ENCODE assay signal across 15 mouse cellular contexts in the genomic region with DNA sequence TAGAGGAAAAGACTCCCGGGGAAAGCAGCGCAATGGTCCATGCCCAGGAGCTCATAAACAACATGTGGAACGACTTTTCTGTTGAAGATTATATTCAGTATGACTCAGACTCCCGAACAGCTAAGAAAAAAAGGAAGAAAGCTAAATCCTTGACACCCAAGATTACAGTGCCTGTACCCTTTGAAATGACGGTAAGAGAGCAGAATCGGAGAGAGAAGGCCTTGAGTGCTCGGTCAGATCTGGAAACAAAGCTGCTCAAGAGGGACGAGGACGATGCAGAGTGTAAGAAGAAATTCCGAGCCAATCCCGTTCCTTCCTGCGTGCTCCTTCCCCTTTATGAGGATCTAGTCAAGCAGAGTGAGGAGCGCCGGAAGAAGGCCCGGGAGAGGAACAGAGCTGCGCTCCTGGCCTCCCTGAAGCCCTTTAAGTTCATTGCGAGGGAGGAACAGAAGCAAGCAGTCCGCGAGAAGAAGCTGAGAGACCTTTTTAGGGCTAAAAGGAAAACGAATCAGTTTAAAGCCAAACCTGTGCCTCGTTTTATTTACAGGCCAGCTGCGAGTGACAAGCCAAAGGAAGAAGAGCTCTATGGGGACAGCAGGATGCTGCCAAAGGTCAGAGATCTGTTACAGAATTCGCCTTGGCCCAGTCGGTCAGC. TPM values are rescaled to one million over a fixed set of nuclear protein-coding genes. Genes with fewer than 3 reads are reported as not detected.
A peak's percentile ranks its signal among the peaks of the same experiment; 100 is the strongest.
DNase-seq lines count a peak whose midpoint lies in the region; TF ChIP-seq lines count a peak whose summit lies in the region.
"Had no signal": no experiment of that assay in that cellular context is flagged by ENCODE, and none has a peak within 500 bp of the region (broad histone marks: within the 10 kb centered on the region; RNA-seq: fewer than 3 reads in every experiment).

No protein-coding gene starts in this region.

- peak; percentile 26 for DNase-seq in gastrocnemius, adult 2 months
- DNase-seq in gastrocnemius, postnatal 14 days = no peak
- DNase-seq in kidney, postnatal 10 days = peak; percentile 10
- no peak for DNase-seq in kidney, adult 9 months
- DNase-seq in R1 (ENCODE audit: low read depth, low spot score) = peak; percentile 53
- peak; percentile 34 to 39 for DNase-seq in adrenal gland, postnatal 36 days
- no peak for DNase-seq in frontal cortex, postnatal 14 days (ENCODE audit: low spot score in 2 of 2)
- DNase-seq in left cerebral cortex, postnatal 4 days = no peak
- DNase-seq: cerebellum, adult 9-10 months; kidney, postnatal 14 days; thymus, postnatal 25 days had no signal

- no peak for TF ChIP-seq CTCF in gastrocnemius, adult 2 months (IDR thresholded peaks at IDR 0.05)

- peak overlapping the region; percentile 64 for H3K27ac ChIP-seq in gastrocnemius, adult 2 months
- H3K27ac ChIP-seq: forebrain, embryonic 13.5 days; hindbrain, embryonic 15.5 days; liver, embryonic 15.5 days; midbrain, embryonic 15.5 days had no signal

- peak overlapping the region; percentile 43 for H3K4me3 ChIP-seq in gastrocnemius, adult 2 months
- H3K4me3 ChIP-seq: forebrain, embryonic 13.5 days; hindbrain, embryonic 15.5 days; liver, embryonic 15.5 days; midbrain, embryonic 15.5 days had no signal

- intact Hi-C loops in gastrocnemius, adult 2 months (cut with DNase I) = no loop called here
- intact Hi-C loops in gastrocnemius, postnatal 14 days (cut with DNase I; ENCODE audit: low total_unique reads) = no loop called here
- intact Hi-C loops in left cerebral cortex, postnatal 4 days (cut with DNase I) = no loop called here

RNA-seq across cellular contexts. Expression of a gene that starts 12.9 kb away (rescaled TPM):
- total RNA-seq in gastrocnemius, adult 2 months (2021) = 1 to 10 TPM; 1.9 to 3.0 TPM
- 1 to 10 TPM; 1.7 TPM for total RNA-seq in gastrocnemius, postnatal 14 days (2021)
- total RNA-seq in adrenal gland, postnatal 36 days (2021) = 10 to 100 TPM; 20.4 to 34.5 TPM
- total RNA-seq in left cerebral cortex, postnatal 4 days (2021) = 1 to 10 TPM; 3.9 to 4.3 TPM

RNA-seq across cellular contexts. Expression of a gene that starts 29.9 kb away (rescaled TPM):
- total RNA-seq in gastrocnemius, adult 2 months (2021) = 100 to 1,000 TPM in 1 of 2 experiments, 10 to 100 TPM in 1; 99.6 to 110 TPM
- 100 to 1,000 TPM in 1 of 2 experiments, 10 to 100 TPM in 1; 93.9 to 104 TPM for total RNA-seq in gastrocnemius, postnatal 14 days (2021)
- total RNA-seq in adrenal gland, postnatal 36 days (2021) = 100 to 1,000 TPM; 186 to 249 TPM
- total RNA-seq in left cerebral cortex, postnatal 4 days (2021) = 100 to 1,000 TPM; 194 to 197 TPM

RNA-seq across cellular contexts. Expression of a gene that starts 38.1 kb away (rescaled TPM):
- 100 to 1,000 TPM in 1 of 2 experiments, 10 to 100 TPM in 1; 89.3 to 105 TPM for total RNA-seq in gastrocnemius, adult 2 months (2021)
- total RNA-seq in gastrocnemius, postnatal 14 days (2021) = 100 to 1,000 TPM; 117 to 122 TPM
- 100 to 1,000 TPM; 103 to 121 TPM for total RNA-seq in adrenal gland, postnatal 36 days (2021)
- total RNA-seq in left cerebral cortex, postnatal 4 days (2021) = 10 to 100 TPM; 60.6 to 68.7 TPM

RNA-seq across cellular contexts. Expression of a gene that starts 38.4 kb away (rescaled TPM):
- 1 to 10 TPM; 1.8 to 2.1 TPM for total RNA-seq in gastrocnemius, adult 2 months (2021)
- 1 to 10 TPM; 3.2 to 3.6 TPM for total RNA-seq in gastrocnemius, postnatal 14 days (2021)
- total RNA-seq in adrenal gland, postnatal 36 days (2021) = 10 to 100 TPM; 28.5 to 55.4 TPM
- total RNA-seq in left cerebral cortex, postnatal 4 days (2021) = 1 to 10 TPM; 2.2 to 2.9 TPM

RNA-seq across cellular contexts. Expression of a gene that starts 48.4 kb away (rescaled TPM):
- 10 to 100 TPM; 20.7 to 20.9 TPM for total RNA-seq in gastrocnemius, adult 2 months (2021)
- total RNA-seq in gastrocnemius, postnatal 14 days (2021) = 10 to 100 TPM in 1 of 2 experiments, 1 to 10 TPM in 1; 8.8 to 10.5 TPM
- total RNA-seq in adrenal gland, postnatal 36 days (2021) = 10 to 100 TPM; 38.9 to 41.9 TPM
- 10 to 100 TPM; 28.8 to 33.1 TPM for total RNA-seq in left cerebral cortex, postnatal 4 days (2021)

Comparison
In these comparisons a context has a peak if more than half of its experiments do, and no peak if none do; other contexts are left out.
1. DNase-seq: peak in gastrocnemius, adult 2 months (single experiment), kidney, postnatal 10 days (single experiment), R1 (single experiment) and adrenal gland, postnatal 36 days (2 of 2); none in gastrocnemius, postnatal 14 days (single experiment), kidney, adult 9 months (single experiment), frontal cortex, postnatal 14 days (0 of 2) and left cerebral cortex, postnatal 4 days (single experiment).
2. RNA of a gene that starts 12.9 kb away (total RNA-seq): 20.4 to 34.5 TPM in adrenal gland, postnatal 36 days; 3.9 to 4.3 TPM in left cerebral cortex, postnatal 4 days, 1.9 to 3.0 TPM in gastrocnemius, adult 2 months and 1.7 TPM in gastrocnemius, postnatal 14 days; every median in the first group is over 4 times any median in the second.